Mouse (Mus musculus) limb, embryonic 11.5 days (tissue): ENCODE measurements around the gene Cdk8. TPM values are rescaled to one million over a fixed set of nuclear protein-coding genes. Genes with fewer than 3 reads are reported as not detected.

Source experiments
- ATAC-seq: fragments of 200-750 bp; cut with Nextera tagmentation; 2 replicates; pipeline ENCODE4 v1.8.0; 2017; ENCODE audit warnings: low read depth; ENCODE audit not compliant: insufficient number of reproducible peaks, low FRiP score, low TSS enrichment
- DNase-seq: peaks from one replicate; pipeline ENCODE4 v3.0.0-alpha.2; 2015; ENCODE audit warnings: low spot score
- H3K27ac ChIP-seq: fragments of 300-500 bp; sonication (generic); replicated peaks from 2 replicates; pipeline ENCODE4 v1.5.1; 2014; ENCODE audit warnings: low read depth, mild to moderate bottlenecking, low read length
- H3K27me3 ChIP-seq: fragments of 300-500 bp; sonication (generic); 2 replicates; pipeline ENCODE4 v1.6.1; 2014; ENCODE audit warnings: mild to moderate bottlenecking, low read length, mixed read lengths; ENCODE audit not compliant: control insufficient read depth, insufficient read depth
- H3K36me3 ChIP-seq: fragments of 300-500 bp; sonication (generic); 2 replicates; pipeline ENCODE4 v1.6.1; 2014; ENCODE audit warnings: mild to moderate bottlenecking, low read length, moderate library complexity, mixed read lengths; ENCODE audit not compliant: control insufficient read depth, insufficient read depth
- H3K4me1 ChIP-seq: fragments of 300-500 bp; sonication (generic); 2 replicates; pipeline ENCODE4 v1.6.1; 2014; ENCODE audit warnings: low read length, mixed read lengths; ENCODE audit not compliant: control insufficient read depth, insufficient read depth
- H3K4me2 ChIP-seq: fragments of 300-500 bp; sonication (generic); 2 replicates; pipeline ENCODE4 v1.6.1; 2014; ENCODE audit warnings: low read depth, mild to moderate bottlenecking, moderate library complexity; ENCODE audit not compliant: severe bottlenecking
- H3K4me3 ChIP-seq: fragments of 300-500 bp; sonication (generic); 2 replicates; pipeline ENCODE4 v1.5.1; 2014; ENCODE audit warnings: low read depth, low read length
- H3K9ac ChIP-seq: fragments of 300-500 bp; sonication (generic); 2 replicates; pipeline ENCODE4 v1.6.1; 2014; ENCODE audit warnings: mild to moderate bottlenecking, low read length
- H3K9me3 ChIP-seq: fragments of 300-500 bp; sonication (generic); 2 replicates; pipeline ENCODE4 v1.6.1; 2016; ENCODE audit warnings: low read length; ENCODE audit not compliant: control insufficient read depth
- WGBS: fragments of 180-500 bp; shearing (Covaris S2); extraction: QIAGEN DNeasy Blood & Tissue Kit; methylation state at CpG from one replicate; pipeline ENCODE4 v1.1.7; 2014; 5-methylcytosine and 5-hydroxymethylcytosine counted together
- polyA plus RNA-seq: library from polyadenylated mRNA; unstranded; fragments of >200 nt; fragmentation: Nextera tagmentation; extraction: Ambion mirVana; gene quantifications from 2 replicates; pipeline ENCODE4 v1.2.1, GENCODE M21; 2014

Gene Cdk8
- polyA plus RNA-seq, 1 experiment from 2014 or later: 36.1 TPM

DNA sequence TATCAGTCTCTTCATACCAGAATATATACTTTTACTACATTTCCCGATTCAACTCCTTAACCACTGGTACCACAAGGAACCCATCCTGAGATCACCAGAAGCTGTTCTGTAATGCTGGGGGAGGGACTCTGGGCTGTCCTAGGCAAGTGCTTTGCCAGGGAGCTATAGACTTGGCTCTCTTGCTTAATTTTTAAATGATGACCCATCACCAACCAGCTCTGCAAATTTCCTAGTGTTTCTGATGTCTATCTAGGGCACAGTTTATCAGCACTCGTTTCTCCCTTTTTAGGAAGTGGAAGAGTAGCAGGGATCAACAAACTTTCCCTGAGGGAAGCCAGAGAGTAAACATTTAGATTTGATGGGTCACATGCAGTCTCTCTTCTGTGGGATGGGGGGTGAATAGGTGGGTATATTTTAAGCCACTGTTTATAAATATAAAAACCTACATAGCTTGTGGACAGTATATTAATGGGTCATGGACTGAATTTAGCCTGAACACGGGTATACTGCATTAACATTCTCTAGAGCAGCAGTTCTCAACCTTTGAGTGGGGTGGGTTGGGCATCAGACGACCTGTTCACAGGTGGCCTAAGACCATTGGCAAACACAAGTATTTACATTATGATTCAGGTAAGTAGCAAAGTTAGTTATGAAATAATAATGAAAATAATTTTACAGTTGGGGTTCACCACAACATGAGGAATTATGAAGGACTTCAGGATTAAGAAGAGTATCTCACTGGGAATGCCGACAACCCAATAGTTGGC lies 20.8 kb downstream of the Cdk8 start:
- no peaks in the 10 kb centered on the region for H3K4me1 ChIP-seq
- no peak overlapping the region for H3K4me2 ChIP-seq
- no peak overlapping the region for H3K27ac ChIP-seq
- no peak overlapping the region for H3K9ac ChIP-seq
- no peak for DNase-seq
- no peaks in the 10 kb centered on the region for H3K27me3 ChIP-seq
- H3K4me3 ChIP-seq: no peak overlapping the region
- H3K9me3 ChIP-seq: no peaks in the 10 kb centered on the region
- no peak for ATAC-seq
- H3K36me3 ChIP-seq: no peaks in the 10 kb centered on the region
- WGBS: 88% methylated on average over 5 of the region's 5 CpGs

DNA sequence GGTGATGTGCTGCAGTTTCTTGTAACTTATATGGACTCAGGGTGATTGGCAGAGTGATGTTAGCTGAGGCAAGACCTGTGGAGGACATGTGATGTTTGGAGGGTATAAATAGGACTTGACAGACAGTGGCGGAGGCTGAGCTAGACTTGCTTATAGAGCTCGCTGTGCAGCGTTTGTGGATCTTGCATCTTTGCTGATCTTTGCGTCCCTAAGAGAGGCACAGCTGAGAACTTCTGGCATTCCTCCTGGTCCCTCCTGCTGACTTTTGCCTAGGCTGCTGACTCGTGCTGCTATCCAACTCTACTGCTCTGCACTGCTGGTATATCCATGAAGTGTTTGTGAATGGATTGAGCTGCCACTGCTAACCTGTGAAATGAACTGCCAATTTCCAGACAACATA lies 22.6 kb downstream of the Cdk8 start:
- no peak overlapping the region for H3K27ac ChIP-seq
- WGBS: 92% methylated on average over 5 of the region's 5 CpGs
- ATAC-seq: no peak
- no peak overlapping the region for H3K4me3 ChIP-seq
- no peaks in the 10 kb centered on the region for H3K36me3 ChIP-seq
- no peak for DNase-seq
- no peak overlapping the region for H3K4me2 ChIP-seq
- no peaks in the 10 kb centered on the region for H3K27me3 ChIP-seq
- H3K4me1 ChIP-seq: no peaks in the 10 kb centered on the region
- no peaks in the 10 kb centered on the region for H3K9me3 ChIP-seq
- no peak overlapping the region for H3K9ac ChIP-seq

- Histone ChIP-seq H3K9ac (no peak overlapping the region), H3K27ac (no peak overlapping the region), H3K4me1 (no peaks in the 10 kb centered on the region), H3K4me3 (no peak overlapping the region), H3K9me3 (no peaks in the 10 kb centered on the region), H3K36me3 (0 out of 2 replicates have a peak, but pooled peaks cover 2% of the 10 kb centered on the region), H3K27me3 (no peaks in the 10 kb centered on the region), H3K4me2 (no peak overlapping the region)
- ATAC-seq (no peak), DNase-seq (no peak)
- 54% methylated on average over 9 of the region's 9 CpGs for WGBS
Observed at GRCm38 (mm10) chr5:146260003-146260402, 29.0 kb downstream of the Cdk8 start.

DNA sequence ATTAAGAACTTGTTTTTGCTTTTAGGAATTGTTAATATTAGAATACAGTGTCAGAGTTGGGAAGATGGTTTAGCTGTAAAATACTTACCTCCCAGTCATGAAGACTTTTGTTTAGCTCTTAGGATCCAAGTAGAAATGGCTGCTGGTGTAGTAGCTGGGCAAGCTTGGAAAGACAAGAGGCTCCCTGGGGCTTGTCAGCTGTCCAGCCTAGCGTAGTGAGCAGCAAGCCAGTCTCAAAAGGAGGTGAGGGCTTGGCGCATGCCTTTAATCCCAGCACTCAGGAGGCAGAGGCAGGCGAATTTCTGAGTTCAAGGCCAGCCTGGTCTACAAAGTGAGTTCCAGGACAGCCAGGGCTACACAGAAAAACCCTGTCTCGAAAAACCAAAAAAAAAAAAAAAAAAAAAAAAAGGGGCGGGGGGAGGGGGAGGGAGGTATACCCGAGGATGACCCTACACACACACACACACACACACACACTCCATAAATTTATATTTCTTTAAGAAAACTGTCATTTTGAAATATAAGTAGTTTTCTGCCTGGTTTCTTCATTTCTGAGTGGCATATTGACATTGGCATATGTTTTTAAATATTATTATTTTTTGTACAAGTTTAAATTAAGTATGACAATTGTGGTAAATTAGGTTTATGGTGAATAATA lies 35.0 kb downstream of the Cdk8 start:
- H3K4me2 ChIP-seq: no peak overlapping the region
- H3K4me3 ChIP-seq: no peak overlapping the region
- ATAC-seq (no peak), DNase-seq (no peak)
- no peak overlapping the region for H3K9ac ChIP-seq
- H3K27ac ChIP-seq: no peak overlapping the region
- no peaks in the 10 kb centered on the region for H3K4me1 ChIP-seq
- H3K9me3 ChIP-seq: no peaks in the 10 kb centered on the region
- H3K36me3 ChIP-seq: no peaks in the 10 kb centered on the region
- no peaks in the 10 kb centered on the region for H3K27me3 ChIP-seq
- WGBS: 88% methylated on average over 4 of the region's 6 CpGs

GRCm38 (mm10) chr5:146267776-146268175 lies 36.7 kb downstream of the Cdk8 start:
- Histone ChIP-seq H3K4me2 (no peak overlapping the region), H3K9ac (no peak overlapping the region), H3K27ac (no peak overlapping the region), H3K27me3 (no peaks in the 10 kb centered on the region), H3K4me1 (no peaks in the 10 kb centered on the region), H3K9me3 (no peaks in the 10 kb centered on the region), H3K36me3 (peaks cover 4% of the 10 kb centered on the region), H3K4me3 (no peak overlapping the region)
- 90% methylated on average over 7 of the region's 7 CpGs for WGBS
- DNase-seq (no peak), ATAC-seq (no peak)

GRCm38 (mm10) chr5:146270593-146270992 lies 39.6 kb downstream of the Cdk8 start:
- Histone ChIP-seq H3K4me3 (no peak overlapping the region), H3K27me3 (no peaks in the 10 kb centered on the region), H3K4me2 (no peak overlapping the region), H3K36me3 (peaks cover 4% of the 10 kb centered on the region), H3K27ac (no peak overlapping the region), H3K4me1 (no peaks in the 10 kb centered on the region), H3K9me3 (no peaks in the 10 kb centered on the region), H3K9ac (no peak overlapping the region)
- no peak for DNase-seq
- 93% methylated on average over 9 of the region's 9 CpGs for WGBS
- ATAC-seq: no peak

DNA sequence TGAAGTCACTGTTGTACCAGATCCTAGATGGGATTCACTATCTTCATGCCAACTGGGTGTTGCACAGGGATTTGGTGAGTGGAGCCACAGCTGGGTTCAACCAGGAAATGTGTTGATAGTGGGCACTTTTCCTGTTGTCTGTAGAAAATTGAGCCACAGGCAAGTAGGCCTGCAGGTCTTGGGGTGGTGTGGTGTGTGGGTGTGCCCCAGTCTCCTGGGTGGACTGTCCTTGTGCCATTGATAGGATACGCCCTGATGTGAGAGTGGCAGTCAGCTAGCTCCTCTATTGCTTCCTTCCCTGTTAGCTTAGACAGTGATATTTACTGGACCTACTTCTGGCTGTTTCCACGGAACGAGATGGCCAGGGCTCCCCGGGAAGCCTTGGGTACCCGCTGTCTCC lies 40.6 kb downstream of the Cdk8 start:
- H3K36me3 ChIP-seq: peaks cover 4% of the 10 kb centered on the region
- 91% methylated on average over 5 of the region's 5 CpGs for WGBS
- H3K27ac ChIP-seq: no peak overlapping the region

DNA sequence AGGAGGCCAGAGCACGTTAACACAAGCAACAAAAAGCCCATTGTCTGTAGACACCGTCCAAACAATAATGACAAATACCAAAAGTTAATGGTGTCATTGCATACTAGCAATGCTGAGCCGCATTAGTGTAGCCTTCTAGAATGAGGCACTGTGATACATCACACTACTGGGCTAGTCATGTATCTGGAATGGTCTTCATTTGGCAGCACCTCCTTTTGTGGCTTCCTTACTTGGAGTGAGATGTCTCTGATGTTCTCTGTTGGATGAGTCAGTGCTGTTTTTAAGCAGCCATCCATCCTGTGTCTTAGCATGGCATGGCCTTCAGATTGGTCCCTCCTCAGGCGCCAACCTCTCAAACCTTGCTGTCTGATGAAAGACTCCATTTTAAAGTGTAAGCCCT lies 42.1 kb downstream of the Cdk8 start:
- no peaks in the 10 kb centered on the region for H3K27me3 ChIP-seq
- peaks cover 4% of the 10 kb centered on the region for H3K36me3 ChIP-seq
- no peak overlapping the region for H3K4me3 ChIP-seq
- no peak for ATAC-seq
- H3K27ac ChIP-seq: no peak overlapping the region
- WGBS: 91% methylated on average over 4 of the region's 4 CpGs
- no peaks in the 10 kb centered on the region for H3K9me3 ChIP-seq
- no peak overlapping the region for H3K9ac ChIP-seq
- no peak overlapping the region for H3K4me2 ChIP-seq
- DNase-seq: no peak
- no peaks in the 10 kb centered on the region for H3K4me1 ChIP-seq

More for the DNA sequence above, 40.6 kb downstream of the Cdk8 start:
- Histone ChIP-seq H3K9me3 (no peaks in the 10 kb centered on the region), H3K4me3 (no peak overlapping the region), H3K9ac (no peak overlapping the region), H3K4me2 (no peak overlapping the region), H3K4me1 (no peaks in the 10 kb centered on the region), H3K27me3 (no peaks in the 10 kb centered on the region)
- DNase-seq: no peak
- ATAC-seq: no peak
